Mouse (Mus musculus): ENCODE data around the gene Dbp. TPM values are rescaled to one million over a fixed set of nuclear protein-coding genes. Genes with fewer than 3 reads are reported as not detected.
A peak's percentile ranks its signal among the peaks of the same experiment; 100 is the strongest.

The Dbp gene
- polyA plus RNA-seq, 1 experiment from 2014 or later, result 3.5 TPM

DNA sequence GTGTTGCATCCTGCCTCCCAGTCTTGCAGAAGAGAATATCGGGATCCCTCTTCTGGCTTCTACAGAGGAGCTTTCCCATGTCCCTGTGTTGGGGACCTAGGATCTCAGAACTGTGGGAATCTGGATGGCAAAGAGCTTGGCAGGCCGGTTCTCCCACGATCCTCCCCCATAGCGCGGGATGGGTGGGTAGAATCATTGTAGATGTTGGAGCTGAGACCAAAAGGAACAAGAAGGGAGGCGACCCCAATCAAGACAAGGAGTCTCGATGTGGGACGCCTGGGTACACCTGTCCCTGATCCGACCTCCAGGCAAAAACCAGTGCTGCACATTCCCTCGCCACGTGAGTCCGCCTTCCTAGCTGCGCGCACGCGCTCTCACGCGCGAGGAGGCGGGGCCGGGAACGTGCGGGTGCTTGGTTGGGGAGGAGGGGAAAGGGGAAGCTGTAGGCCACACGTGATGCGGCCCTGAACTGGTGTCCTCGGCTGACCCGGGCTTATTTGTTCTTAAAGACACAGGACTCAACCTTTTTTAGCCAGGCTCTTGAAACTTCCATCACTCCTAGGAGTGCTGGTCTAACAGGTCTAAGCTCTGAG, 2.6 kb downstream of the Dbp start:
- H3K4me3 ChIP-seq (ENCODE audit: low read depth, low read length), result peak overlapping the region; percentile 52
- WGBS, result under 1% methylated on average over 27 of the region's 27 CpGs
- peak overlapping the region; percentile 98 for H3K4me2 ChIP-seq
- H3K27me3 ChIP-seq (ENCODE audit: control insufficient read depth, insufficient read depth, low read length), result no peaks in the 10 kb centered on the region
- no peak overlapping the region; the same call in 1 of the 2 replicates for H3K9ac ChIP-seq (ENCODE audit: low read length)
- H3K27ac ChIP-seq (ENCODE audit: low read depth, low read length), result no peak overlapping the region
- DNase-seq (ENCODE audit: low spot score, missing footprints) (peak; percentile 98), ATAC-seq (ENCODE audit: low FRiP score) (no peak)
- H3K4me1 ChIP-seq (ENCODE audit: control insufficient read depth, insufficient read depth, low read length), result peaks cover 59% of the 10 kb centered on the region
- H3K36me3 ChIP-seq (ENCODE audit: control insufficient read depth, insufficient read depth, low read length), result peaks cover 18% of the 10 kb centered on the region
- no peaks in the 10 kb centered on the region for H3K9me3 ChIP-seq (ENCODE audit: control insufficient read depth, low read length)

DNA sequence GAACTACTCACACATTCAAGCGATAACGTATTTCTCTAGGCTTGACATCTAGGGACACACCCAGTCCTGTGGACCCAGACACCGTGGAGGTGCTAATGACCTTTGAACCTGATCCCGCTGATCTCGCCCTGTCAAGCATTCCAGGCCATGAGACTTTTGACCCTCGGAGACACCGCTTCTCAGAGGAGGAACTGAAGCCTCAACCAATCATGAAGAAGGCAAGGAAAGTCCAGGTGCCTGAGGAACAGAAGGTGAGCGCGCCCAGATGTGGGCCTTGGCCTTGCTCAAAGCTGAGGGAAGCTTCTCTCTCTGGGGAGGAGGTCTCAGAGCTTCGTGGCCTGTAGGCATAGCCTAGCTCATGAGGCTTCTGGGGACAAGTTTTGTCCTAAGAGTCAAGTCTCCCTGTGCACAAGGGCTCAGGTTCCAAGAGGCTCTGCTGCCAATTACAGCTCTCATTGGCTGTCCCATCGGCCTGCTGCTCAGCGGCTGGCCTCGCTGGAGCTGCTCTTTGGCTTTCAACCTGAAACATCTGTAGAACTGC, 3.4 kb downstream of the Dbp start:
- Histone ChIP-seq H3K27me3 (ENCODE audit: control insufficient read depth, insufficient read depth, low read length) (no peaks in the 10 kb centered on the region), H3K9me3 (ENCODE audit: control insufficient read depth, low read length) (no peaks in the 10 kb centered on the region), H3K27ac (ENCODE audit: low read depth, low read length) (no peak overlapping the region), H3K4me2 (peak overlapping the region; percentile 98), H3K9ac (ENCODE audit: low read length) (peak overlapping the region; percentile 18; the same call in 1 of the 2 replicates), H3K36me3 (ENCODE audit: control insufficient read depth, insufficient read depth, low read length) (peaks cover 24% of the 10 kb centered on the region), H3K4me3 (ENCODE audit: low read depth, low read length) (no peak overlapping the region), H3K4me1 (ENCODE audit: control insufficient read depth, insufficient read depth, low read length) (peaks cover 58% of the 10 kb centered on the region)
- DNase-seq (ENCODE audit: low spot score, missing footprints) (no peak), ATAC-seq (ENCODE audit: low FRiP score) (no peak)
- WGBS, result 55% methylated on average over 13 of the region's 13 CpGs

DNA sequence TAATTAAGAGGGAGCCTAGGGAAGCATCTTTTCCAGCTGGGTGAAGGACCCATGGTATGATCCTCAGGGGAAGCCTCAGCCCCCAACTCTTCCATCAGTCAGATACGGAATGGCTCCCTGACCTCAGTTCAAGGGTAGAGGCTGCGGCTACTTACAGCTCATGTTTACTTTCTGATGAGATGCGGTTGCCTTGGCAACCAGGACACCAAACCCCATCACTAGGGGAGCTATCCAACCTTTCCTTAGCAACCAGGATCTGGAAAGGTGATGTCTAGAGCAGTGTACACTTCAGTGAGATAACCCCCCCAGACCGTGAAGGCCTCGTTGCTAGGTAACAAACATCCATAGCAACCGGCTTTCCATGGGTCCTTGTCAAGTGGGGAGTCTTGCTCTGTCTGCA, 4.1 kb downstream of the Dbp start:
- peak; percentile 92 for DNase-seq (ENCODE audit: low spot score, missing footprints)
- no peaks in the 10 kb centered on the region for H3K27me3 ChIP-seq (ENCODE audit: control insufficient read depth, insufficient read depth, low read length)
- no peaks in the 10 kb centered on the region for H3K9me3 ChIP-seq (ENCODE audit: control insufficient read depth, low read length)
- 34% methylated on average over 6 of the region's 6 CpGs for WGBS
- no peak overlapping the region for H3K4me2 ChIP-seq
- H3K4me3 ChIP-seq (ENCODE audit: low read depth, low read length), result no peak overlapping the region
- H3K4me1 ChIP-seq (ENCODE audit: control insufficient read depth, insufficient read depth, low read length), result peaks cover 52% of the 10 kb centered on the region
- no peak overlapping the region for H3K27ac ChIP-seq (ENCODE audit: low read depth, low read length)
- 0 out of 2 replicates have a peak, but pooled peaks have one; percentile 8 for ATAC-seq (ENCODE audit: low FRiP score)
- peaks cover 25% of the 10 kb centered on the region for H3K36me3 ChIP-seq (ENCODE audit: control insufficient read depth, insufficient read depth, low read length)
- H3K9ac ChIP-seq (ENCODE audit: low read length), result no peak overlapping the region

DNA sequence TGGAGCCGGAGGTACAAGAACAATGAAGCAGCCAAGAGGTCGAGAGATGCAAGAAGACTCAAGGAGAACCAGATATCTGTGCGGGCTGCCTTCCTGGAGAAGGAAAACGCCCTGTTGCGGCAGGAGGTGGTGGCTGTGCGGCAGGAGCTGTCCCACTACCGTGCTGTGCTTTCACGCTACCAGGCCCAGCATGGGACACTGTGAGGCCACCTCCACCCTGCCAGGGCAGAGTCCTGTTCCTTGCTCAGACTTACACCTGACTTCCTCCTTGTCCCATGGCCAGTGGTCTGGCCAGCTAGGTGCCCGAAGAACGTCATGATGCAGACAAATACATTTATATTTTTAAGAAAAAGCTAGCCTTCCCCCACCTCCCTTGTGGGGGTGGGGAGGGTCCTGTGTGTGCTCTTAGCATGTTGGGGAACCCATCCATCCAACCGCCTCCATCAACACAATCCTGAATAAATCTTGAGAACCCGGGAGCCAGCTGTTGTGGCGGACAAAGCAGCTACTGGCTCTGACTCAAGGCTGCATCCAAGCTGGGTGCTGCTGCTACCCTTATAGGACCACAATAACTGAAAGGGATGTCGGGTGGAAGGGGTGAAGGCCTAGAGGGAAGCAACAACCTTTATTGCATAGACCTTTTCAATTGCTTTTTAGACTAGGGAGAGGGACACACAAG, 4.9 kb downstream of the Dbp start:
- H3K9me3 ChIP-seq (ENCODE audit: control insufficient read depth, low read length), result no peaks in the 10 kb centered on the region
- no peaks in the 10 kb centered on the region for H3K27me3 ChIP-seq (ENCODE audit: control insufficient read depth, insufficient read depth, low read length)
- H3K4me2 ChIP-seq, result no peak overlapping the region
- peak overlapping the region; percentile 50 for H3K27ac ChIP-seq (ENCODE audit: low read depth, low read length)
- peaks cover 25% of the 10 kb centered on the region for H3K36me3 ChIP-seq (ENCODE audit: control insufficient read depth, insufficient read depth, low read length)
- 74% methylated on average over 14 of the region's 14 CpGs for WGBS
- peaks cover 56% of the 10 kb centered on the region for H3K4me1 ChIP-seq (ENCODE audit: control insufficient read depth, insufficient read depth, low read length)
- DNase-seq (ENCODE audit: low spot score, missing footprints) (no peak), ATAC-seq (ENCODE audit: low FRiP score) (no peak)
- H3K9ac ChIP-seq (ENCODE audit: low read length), result no peak overlapping the region
- no peak overlapping the region for H3K4me3 ChIP-seq (ENCODE audit: low read depth, low read length)

DNA sequence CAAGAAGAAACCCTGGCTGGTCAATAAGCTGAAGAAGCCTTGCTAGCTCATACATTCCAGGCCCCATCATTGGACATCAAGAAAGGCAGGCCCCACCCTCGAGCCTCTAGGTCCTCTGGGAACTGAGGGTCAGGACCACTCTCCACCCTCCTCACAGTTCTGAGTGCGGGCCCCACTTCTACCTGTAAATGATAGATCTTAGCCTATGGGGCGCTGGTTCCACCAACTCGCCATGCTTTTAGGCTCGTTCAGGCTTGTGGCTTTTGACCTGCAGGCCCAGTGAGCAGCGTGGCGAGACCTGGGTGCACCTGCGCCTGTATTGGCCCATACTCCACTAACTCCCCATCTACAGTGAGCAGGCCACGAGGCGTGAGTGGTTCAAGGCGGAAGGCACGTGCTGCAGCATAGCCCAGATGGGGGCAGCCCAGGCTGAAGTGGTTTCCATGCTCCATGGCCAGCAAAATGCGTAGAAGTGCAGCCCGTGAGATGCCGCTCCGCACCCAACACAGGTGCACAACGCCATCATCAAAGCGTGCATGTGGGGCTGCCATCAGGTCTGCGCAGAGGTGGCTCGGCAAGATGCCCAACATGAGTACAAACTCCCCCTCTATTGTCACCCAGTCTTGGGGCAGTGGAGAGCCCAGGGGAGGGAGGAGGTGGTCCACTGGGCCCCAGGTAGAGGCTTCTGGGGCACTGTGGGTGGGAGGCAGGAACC, 5.7 kb downstream of the Dbp start:
- H3K4me2 ChIP-seq, result no peak overlapping the region
- no peak overlapping the region for H3K4me3 ChIP-seq (ENCODE audit: low read depth, low read length)
- WGBS, result 94% methylated on average over 20 of the region's 20 CpGs
- peaks cover 55% of the 10 kb centered on the region for H3K4me1 ChIP-seq (ENCODE audit: control insufficient read depth, insufficient read depth, low read length)
- DNase-seq (ENCODE audit: low spot score, missing footprints) (no peak), ATAC-seq (ENCODE audit: low FRiP score) (no peak)
- no peaks in the 10 kb centered on the region for H3K27me3 ChIP-seq (ENCODE audit: control insufficient read depth, insufficient read depth, low read length)
- no peak overlapping the region for H3K27ac ChIP-seq (ENCODE audit: low read depth, low read length)
- H3K9me3 ChIP-seq (ENCODE audit: control insufficient read depth, low read length), result no peaks in the 10 kb centered on the region
- peaks cover 25% of the 10 kb centered on the region for H3K36me3 ChIP-seq (ENCODE audit: control insufficient read depth, insufficient read depth, low read length)
- H3K9ac ChIP-seq (ENCODE audit: low read length), result no peak overlapping the region

DNA sequence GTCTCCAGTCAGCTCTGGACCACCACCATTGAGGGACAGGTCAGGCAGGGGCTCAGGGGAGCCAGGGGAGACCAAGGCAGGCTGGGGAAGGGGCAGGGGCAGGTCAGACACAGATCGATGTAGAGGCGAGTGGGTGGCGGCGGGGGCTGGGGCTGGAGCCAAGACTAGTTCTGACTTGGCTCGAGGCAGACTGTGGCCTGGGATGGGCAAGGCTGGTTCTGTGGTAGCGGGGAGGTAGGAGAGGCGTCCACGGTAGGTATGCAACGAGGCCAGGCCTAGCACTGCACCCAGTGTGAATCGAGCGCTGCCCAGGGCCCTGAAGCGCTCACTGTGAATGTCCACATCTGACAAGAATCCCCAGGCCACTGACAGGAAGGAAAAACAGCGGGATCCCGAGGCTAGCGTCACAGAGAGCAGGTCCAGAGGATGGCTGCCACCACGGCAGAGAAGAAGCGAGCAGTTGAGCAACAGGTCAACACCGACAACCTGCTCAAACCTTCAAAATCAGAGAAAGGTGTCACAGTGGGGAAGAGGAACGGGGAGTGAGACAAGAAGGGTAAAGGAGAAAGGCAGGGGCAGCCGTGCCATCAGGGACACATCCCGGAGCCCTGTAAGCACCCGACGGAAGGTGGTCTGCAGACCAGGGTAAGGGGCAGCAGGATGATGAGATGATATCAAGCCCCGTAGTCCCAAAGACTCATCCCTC, 6.6 kb downstream of the Dbp start:
- Histone ChIP-seq H3K4me2 (no peak overlapping the region), H3K27ac (ENCODE audit: low read depth, low read length) (no peak overlapping the region), H3K36me3 (ENCODE audit: control insufficient read depth, insufficient read depth, low read length) (peaks cover 25% of the 10 kb centered on the region), H3K9ac (ENCODE audit: low read length) (no peak overlapping the region), H3K4me1 (ENCODE audit: control insufficient read depth, insufficient read depth, low read length) (peaks cover 55% of the 10 kb centered on the region), H3K27me3 (ENCODE audit: control insufficient read depth, insufficient read depth, low read length) (no peaks in the 10 kb centered on the region), H3K9me3 (ENCODE audit: control insufficient read depth, low read length) (no peaks in the 10 kb centered on the region), H3K4me3 (ENCODE audit: low read depth, low read length) (no peak overlapping the region)
- ATAC-seq (ENCODE audit: low FRiP score), result no peak
- DNase-seq (ENCODE audit: low spot score, missing footprints), result no peak
- 92% methylated on average over 24 of the region's 24 CpGs for WGBS

DNA sequence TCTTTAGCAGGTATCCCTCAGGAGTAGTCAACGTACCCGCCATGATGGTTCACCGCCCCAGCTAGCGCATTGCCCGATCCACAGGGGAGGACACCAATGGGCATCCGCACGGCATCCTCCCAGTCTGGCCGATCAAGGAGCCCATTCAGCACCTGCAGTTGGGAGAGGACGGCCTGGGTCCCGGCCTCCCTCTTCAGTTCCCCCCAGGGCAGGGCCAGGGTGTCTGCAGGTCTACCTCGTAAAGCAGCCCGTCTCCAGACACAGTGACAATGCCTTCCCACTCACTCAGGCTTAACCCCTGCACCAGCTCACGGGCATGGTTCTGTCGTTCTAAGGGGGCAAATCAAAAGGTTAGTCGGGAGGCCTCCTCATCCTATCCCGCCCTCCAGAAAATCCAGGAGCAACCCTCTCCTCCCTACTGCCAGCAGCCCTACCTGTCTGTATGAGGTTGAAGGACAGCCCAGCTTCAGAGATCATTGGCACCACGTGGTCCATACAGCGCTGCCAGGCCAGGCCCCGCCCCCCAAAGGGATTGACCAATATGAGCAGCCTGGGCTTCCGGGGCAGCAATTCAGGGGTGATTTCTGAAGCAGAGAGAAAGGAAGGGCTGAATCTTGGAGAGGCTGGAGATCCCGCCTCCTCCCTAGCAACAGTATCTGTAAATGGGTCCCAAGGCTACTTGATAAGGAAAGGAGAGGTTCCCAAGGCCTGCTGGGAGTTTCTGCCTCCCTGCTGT, 7.3 kb downstream of the Dbp start:
- DNase-seq (ENCODE audit: low spot score, missing footprints), result no peak
- Histone ChIP-seq H3K27me3 (ENCODE audit: control insufficient read depth, insufficient read depth, low read length) (no peaks in the 10 kb centered on the region), H3K4me2 (no peak overlapping the region)

DNA sequence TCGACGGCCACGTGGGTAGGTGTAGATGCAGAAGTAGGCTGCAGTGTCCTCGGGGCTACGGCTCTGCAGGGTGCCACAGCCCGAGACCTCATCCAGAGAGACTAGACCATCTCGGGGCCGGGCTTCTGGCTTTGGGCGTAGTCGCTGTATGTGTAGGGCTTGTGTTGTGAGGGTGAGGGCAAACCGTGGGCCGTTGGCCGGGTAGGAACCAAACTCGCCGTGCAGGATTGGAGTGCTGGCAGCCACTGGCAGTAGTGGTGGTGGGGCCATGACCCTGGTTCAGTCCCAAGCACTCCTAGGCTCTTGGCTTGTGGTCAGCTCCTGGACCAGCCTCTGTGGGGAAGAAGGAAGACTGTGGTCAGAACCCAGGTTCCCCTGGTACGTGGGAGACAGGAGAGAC, 8.5 kb downstream of the Dbp start:
- Histone ChIP-seq H3K27me3 (ENCODE audit: control insufficient read depth, insufficient read depth, low read length) (no peaks in the 10 kb centered on the region), H3K9me3 (ENCODE audit: control insufficient read depth, low read length) (no peaks in the 10 kb centered on the region), H3K4me2 (no peak overlapping the region), H3K27ac (ENCODE audit: low read depth, low read length) (no peak overlapping the region), H3K36me3 (ENCODE audit: control insufficient read depth, insufficient read depth, low read length) (peaks cover 25% of the 10 kb centered on the region), H3K4me1 (ENCODE audit: control insufficient read depth, insufficient read depth, low read length) (peaks cover 43% of the 10 kb centered on the region), H3K4me3 (ENCODE audit: low read depth, low read length) (no peak overlapping the region), H3K9ac (ENCODE audit: low read length) (no peak overlapping the region)
- WGBS, result 94% methylated on average over 16 of the region's 16 CpGs
- no peak for DNase-seq (ENCODE audit: low spot score, missing footprints)
- ATAC-seq (ENCODE audit: low FRiP score), result no peak

More for the DNA sequence above, 7.3 kb downstream of the Dbp start:
- Histone ChIP-seq H3K36me3 (ENCODE audit: control insufficient read depth, insufficient read depth, low read length) (peaks cover 25% of the 10 kb centered on the region), H3K4me3 (ENCODE audit: low read depth, low read length) (no peak overlapping the region), H3K9ac (ENCODE audit: low read length) (no peak overlapping the region), H3K4me1 (ENCODE audit: control insufficient read depth, insufficient read depth, low read length) (peaks cover 54% of the 10 kb centered on the region), H3K9me3 (ENCODE audit: control insufficient read depth, low read length) (no peaks in the 10 kb centered on the region), H3K27ac (ENCODE audit: low read depth, low read length) (no peak overlapping the region)
- ATAC-seq (ENCODE audit: low FRiP score), result no peak
- 86% methylated on average over 20 of the region's 21 CpGs for WGBS
